Mouse (Mus musculus) limb, embryonic 15.5 days (tissue): ENCODE data around the gene Psmd13. TPM values are rescaled to one million over a fixed set of nuclear protein-coding genes. Genes with fewer than 3 reads are reported as not detected.

Experiments used
- ATAC-seq: fragments of 200-750 bp; cut with Nextera tagmentation; 2 replicates; pipeline ENCODE4 v1.8.0; 2017; ENCODE audit warnings: low read depth, moderate TSS enrichment; ENCODE audit not compliant: insufficient number of reproducible peaks, low FRiP score, low TSS enrichment
- H3K27ac ChIP-seq: fragments of 300-500 bp; sonication (generic); 2 replicates; pipeline ENCODE4 v1.5.1; 2015; ENCODE audit warnings: moderate library complexity, mild to moderate bottlenecking, inconsistent platforms
- H3K27me3 ChIP-seq: fragments of 300-500 bp; sonication (generic); 2 replicates; pipeline ENCODE4 v1.6.1; 2015; ENCODE audit warnings: inconsistent platforms
- H3K36me3 ChIP-seq: fragments of 300-500 bp; sonication (generic); 2 replicates; pipeline ENCODE4 v1.6.1; 2015; ENCODE audit warnings: inconsistent platforms
- H3K4me1 ChIP-seq: fragments of 300-500 bp; sonication (generic); 2 replicates; pipeline ENCODE4 v1.6.1; 2015; ENCODE audit warnings: inconsistent platforms
- H3K4me2 ChIP-seq: fragments of 300-500 bp; sonication (generic); 2 replicates; pipeline ENCODE4 v1.6.1; 2015; ENCODE audit warnings: mild to moderate bottlenecking, inconsistent platforms
- H3K4me3 ChIP-seq: fragments of 300-500 bp; sonication (generic); 2 replicates; pipeline ENCODE4 v1.5.1; 2015; ENCODE audit warnings: mild to moderate bottlenecking, inconsistent platforms
- H3K9ac ChIP-seq: fragments of 300-500 bp; sonication (generic); 2 replicates; pipeline ENCODE4 v1.6.1; 2015; ENCODE audit warnings: inconsistent platforms
- H3K9me3 ChIP-seq: fragments of 300-500 bp; sonication (generic); 2 replicates; pipeline ENCODE4 v1.6.1; 2016; ENCODE audit warnings: inconsistent platforms
- WGBS: fragments of 180-500 bp; shearing (Covaris S2); methylation state at CpG from one replicate; pipeline ENCODE4 v1.1.7; 2015; 5-methylcytosine and 5-hydroxymethylcytosine counted together
- polyA plus RNA-seq: library from polyadenylated mRNA; unstranded; fragments of >200 nt; fragmentation: Nextera tagmentation; extraction: Ambion mirVana; gene quantifications from 2 replicates; pipeline ENCODE4 v1.2.1, GENCODE M21; 2015

Gene Psmd13
- 201 and 214 TPM in 2 replicates for polyA plus RNA-seq

DNA sequence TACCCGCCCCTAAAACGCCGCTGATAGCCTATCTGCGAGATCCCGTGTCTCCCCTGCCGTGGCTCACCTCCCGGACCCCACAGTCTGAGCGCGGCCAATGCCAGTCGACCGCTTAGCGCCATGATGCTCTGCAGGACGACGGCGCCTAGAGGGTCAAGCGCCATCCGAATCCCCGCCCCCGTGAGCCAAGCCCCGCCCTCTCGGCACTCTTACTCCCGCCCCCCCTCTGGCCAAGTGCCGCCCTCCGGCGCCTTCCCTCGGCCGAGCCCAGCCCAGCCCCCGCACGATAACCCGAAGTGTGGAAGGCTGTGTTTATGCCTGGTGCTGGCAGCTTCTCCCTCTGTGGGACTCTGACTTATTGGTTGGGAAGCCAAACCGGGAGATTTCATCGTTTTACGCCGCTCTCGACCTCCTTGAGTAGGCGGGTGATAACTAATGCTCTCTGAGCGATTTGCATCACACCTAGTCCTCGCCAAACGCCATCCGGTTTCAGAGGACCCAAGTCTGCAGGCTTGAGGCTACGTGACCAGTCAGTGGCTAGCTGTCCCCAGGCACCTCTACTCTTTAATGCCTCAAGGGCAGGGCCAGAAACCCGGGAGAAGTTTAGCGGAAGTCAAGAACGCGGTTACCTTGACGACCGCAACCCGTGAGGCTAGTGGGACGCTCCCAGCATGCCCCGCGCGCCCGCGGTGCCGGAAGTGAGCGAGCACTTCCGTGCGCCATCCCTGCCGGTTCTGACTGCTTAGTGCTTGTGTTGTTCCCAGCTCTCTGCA, at the start of gene Psmd13, which contains the start of gene Sirt3:
TSS of gene Psmd13 (plus strand) at position 273 of the 773 bp plus-strand sequence.
TSS of gene Sirt3 (minus strand) at position 614 of the 773 bp plus-strand sequence.
- peaks cover 29% of the 10 kb centered on the region for H3K36me3 ChIP-seq
- peak within 1 kb of the TSS; percentile 82 for H3K9ac ChIP-seq
- H3K4me3 ChIP-seq, result peak within 1 kb of the TSS; percentile 86
- under 1% methylated on average over 59 of the region's 59 CpGs for WGBS
- H3K27me3 ChIP-seq, result no peaks in the 10 kb centered on the region
- H3K4me1 ChIP-seq, result peaks cover 15% of the 10 kb centered on the region
- H3K27ac ChIP-seq, result peak within 1 kb of the TSS; percentile 92
- ATAC-seq, result peak; percentile 93
- peak within 1 kb of the TSS; percentile 74 for H3K4me2 ChIP-seq
- H3K9me3 ChIP-seq, result no peaks in the 10 kb centered on the region

DNA sequence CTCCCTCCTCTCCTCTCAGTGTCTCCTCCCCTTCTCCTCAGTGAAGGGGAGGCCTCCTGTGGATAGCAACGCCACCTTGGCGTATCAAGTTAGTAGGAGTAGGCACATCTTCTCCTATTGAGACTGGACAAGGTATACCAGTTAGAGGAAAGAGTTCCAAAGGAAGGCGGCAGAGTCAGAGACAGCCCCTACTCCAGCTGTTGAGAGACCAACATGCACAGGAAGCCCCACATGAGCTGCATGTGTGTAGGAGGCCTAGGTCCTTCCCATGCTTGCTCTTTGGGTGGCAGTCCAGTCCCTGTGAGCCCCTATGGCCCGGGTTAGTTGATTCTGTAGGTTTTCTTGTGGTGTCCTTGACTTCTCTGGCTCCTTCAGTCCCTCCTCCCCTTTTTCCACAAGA, 48.4 kb upstream of the Psmd13 start:
- no peak for ATAC-seq
- Histone ChIP-seq H3K4me2 (no peak overlapping the region), H3K9me3 (no peaks in the 10 kb centered on the region), H3K27ac (no peak overlapping the region), H3K4me3 (no peak overlapping the region), H3K27me3 (0 out of 2 replicates have a peak, but pooled peaks cover 5% of the 10 kb centered on the region), H3K36me3 (no peaks in the 10 kb centered on the region), H3K4me1 (no peaks in the 10 kb centered on the region), H3K9ac (no peak overlapping the region)
- 83% methylated on average over 4 of the region's 4 CpGs for WGBS

GRCm38 (mm10) chr7:140834968-140835757, 46.6 kb upstream of the Psmd13 start, which contains the start of gene Urah:
Gene Urah, plus strand, starts transcription at chr7:140835018.
- H3K4me1 ChIP-seq, result no peaks in the 10 kb centered on the region
- H3K4me3 ChIP-seq, result no peak within 1 kb of the TSS
- no peaks in the 10 kb centered on the region for H3K36me3 ChIP-seq
- H3K27ac ChIP-seq, result no peak within 1 kb of the TSS
- peak; percentile 26; the same call in 1 of the 2 replicates for ATAC-seq
- H3K9me3 ChIP-seq, result no peaks in the 10 kb centered on the region
- no peak within 1 kb of the TSS for H3K9ac ChIP-seq
- 43% methylated on average over 20 of the region's 20 CpGs for WGBS
- H3K4me2 ChIP-seq, result no peak within 1 kb of the TSS
- 0 out of 2 replicates have a peak, but pooled peaks cover 5% of the 10 kb centered on the region for H3K27me3 ChIP-seq

DNA sequence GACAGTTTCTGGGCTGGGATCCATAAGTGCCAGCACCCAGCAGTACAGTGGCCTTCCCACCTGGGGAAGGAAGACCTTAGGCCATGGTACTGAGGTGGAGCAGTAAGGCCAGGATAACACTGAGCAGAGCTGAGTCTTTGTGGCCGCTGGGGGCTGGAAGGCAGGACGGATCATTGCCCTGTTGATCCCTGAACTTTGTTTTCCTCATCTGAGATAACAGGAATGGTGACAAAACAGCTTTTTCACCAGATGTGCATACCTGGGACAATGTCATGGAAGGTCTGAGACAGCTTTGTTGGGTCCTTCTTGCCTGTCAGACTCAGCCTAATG, 46.0 kb upstream of the Psmd13 start:
- no peaks in the 10 kb centered on the region for H3K9me3 ChIP-seq
- H3K4me1 ChIP-seq, result no peaks in the 10 kb centered on the region
- H3K36me3 ChIP-seq, result no peaks in the 10 kb centered on the region
- H3K4me3 ChIP-seq, result no peak overlapping the region
- 0 out of 2 replicates have a peak, but pooled peaks cover 5% of the 10 kb centered on the region for H3K27me3 ChIP-seq
- 76% methylated on average over 2 of the region's 2 CpGs for WGBS
- 0 out of 2 replicates have a peak, but pooled peaks have one; percentile 1 for ATAC-seq
- H3K27ac ChIP-seq, result no peak overlapping the region
- no peak overlapping the region for H3K4me2 ChIP-seq
- no peak overlapping the region for H3K9ac ChIP-seq

- ATAC-seq, result no peak
- Histone ChIP-seq H3K27ac (no peak overlapping the region), H3K4me1 (no peaks in the 10 kb centered on the region), H3K4me3 (no peak overlapping the region), H3K9ac (no peak overlapping the region), H3K36me3 (no peaks in the 10 kb centered on the region), H3K27me3 (peaks cover 5% of the 10 kb centered on the region; the same call in 1 of the 2 replicates), H3K4me2 (no peak overlapping the region), H3K9me3 (no peaks in the 10 kb centered on the region)
- WGBS, result 77% methylated on average over 9 of the region's 9 CpGs
Observed at GRCm38 (mm10) chr7:140836243-140837115, 45.3 kb upstream of the Psmd13 start.

- no peaks in the 10 kb centered on the region for H3K4me1 ChIP-seq
- peaks cover 29% of the 10 kb centered on the region for H3K27me3 ChIP-seq
- H3K4me2 ChIP-seq, result no peak overlapping the region
- H3K36me3 ChIP-seq, result no peaks in the 10 kb centered on the region
- no peak overlapping the region for H3K9ac ChIP-seq
- H3K9me3 ChIP-seq, result no peaks in the 10 kb centered on the region
- 48% methylated on average over 5 of the region's 5 CpGs for WGBS
- H3K4me3 ChIP-seq, result no peak overlapping the region
- no peak overlapping the region for H3K27ac ChIP-seq
- no peak for ATAC-seq
Observed at GRCm38 (mm10) chr7:140839556-140839955, 42.2 kb upstream of the Psmd13 start.

- H3K4me2 ChIP-seq, result no peak overlapping the region
- no peak overlapping the region for H3K27ac ChIP-seq
- no peaks in the 10 kb centered on the region for H3K36me3 ChIP-seq
- no peaks in the 10 kb centered on the region for H3K9me3 ChIP-seq
- no peak overlapping the region for H3K4me3 ChIP-seq
- H3K4me1 ChIP-seq, result 0 out of 2 replicates have a peak, but pooled peaks cover 4% of the 10 kb centered on the region
- WGBS, result 34% methylated on average over 19 of the region's 19 CpGs
- no peak overlapping the region for H3K9ac ChIP-seq
- ATAC-seq, result no peak
- H3K27me3 ChIP-seq, result peaks cover 24% of the 10 kb centered on the region
Observed at GRCm38 (mm10) chr7:140840750-140841735, 40.7 kb upstream of the Psmd13 start.

GRCm38 (mm10) chr7:140843806-140844205, 38.0 kb upstream of the Psmd13 start:
- ATAC-seq, result no peak
- WGBS, result 75% methylated on average over 7 of the region's 7 CpGs
- H3K4me1 ChIP-seq, result peaks cover 11% of the 10 kb centered on the region; the same call in 1 of the 2 replicates
- no peak overlapping the region for H3K4me2 ChIP-seq
- peaks cover 30% of the 10 kb centered on the region for H3K27me3 ChIP-seq
- H3K27ac ChIP-seq, result no peak overlapping the region
- H3K36me3 ChIP-seq, result no peaks in the 10 kb centered on the region
- H3K9me3 ChIP-seq, result no peaks in the 10 kb centered on the region
- H3K9ac ChIP-seq, result no peak overlapping the region
- no peak overlapping the region for H3K4me3 ChIP-seq

- Histone ChIP-seq H3K27ac (no peak within 1 kb of the TSS), H3K27me3 (peaks cover 30% of the 10 kb centered on the region), H3K4me1 (peaks cover 11% of the 10 kb centered on the region; the same call in 1 of the 2 replicates), H3K9ac (no peak within 1 kb of the TSS), H3K36me3 (no peaks in the 10 kb centered on the region), H3K4me3 (no peak within 1 kb of the TSS), H3K9me3 (no peaks in the 10 kb centered on the region), H3K4me2 (no peak within 1 kb of the TSS)
- peak; percentile 46 for ATAC-seq
- 27% methylated on average over 14 of the region's 14 CpGs for WGBS
Observed at GRCm38 (mm10) chr7:140844905-140845665, 36.7 kb upstream of the Psmd13 start, which contains the start of gene Scgb1c1. Gene Scgb1c1, plus strand, starts transcription at chr7:140845547.

GRCm38 (mm10) chr7:140845683-140846082, 36.1 kb upstream of the Psmd13 start:
- Histone ChIP-seq H3K27me3 (peaks cover 30% of the 10 kb centered on the region), H3K36me3 (no peaks in the 10 kb centered on the region), H3K4me2 (no peak overlapping the region), H3K9ac (no peak overlapping the region), H3K9me3 (no peaks in the 10 kb centered on the region), H3K4me1 (peaks cover 11% of the 10 kb centered on the region; the same call in 1 of the 2 replicates), H3K4me3 (no peak overlapping the region), H3K27ac (no peak overlapping the region)
- ATAC-seq, result no peak
- 42% methylated on average over 4 of the region's 4 CpGs for WGBS
